Mouse (Mus musculus): ENCODE results near the gene Snap47. TPM values are rescaled to one million over a fixed set of nuclear protein-coding genes. Genes with fewer than 3 reads are reported as not detected.
A peak's percentile ranks its signal among the peaks of the same experiment; 100 is the strongest.
"Not testable (repeated sequence)": the region's sequence is repeated elsewhere in the genome, so short reads cannot be mapped to it uniquely, and the experiment has no call there.

Gene Snap47
- polyA plus RNA-seq, 1 experiment from 2014 or later, result 137 TPM

DNA sequence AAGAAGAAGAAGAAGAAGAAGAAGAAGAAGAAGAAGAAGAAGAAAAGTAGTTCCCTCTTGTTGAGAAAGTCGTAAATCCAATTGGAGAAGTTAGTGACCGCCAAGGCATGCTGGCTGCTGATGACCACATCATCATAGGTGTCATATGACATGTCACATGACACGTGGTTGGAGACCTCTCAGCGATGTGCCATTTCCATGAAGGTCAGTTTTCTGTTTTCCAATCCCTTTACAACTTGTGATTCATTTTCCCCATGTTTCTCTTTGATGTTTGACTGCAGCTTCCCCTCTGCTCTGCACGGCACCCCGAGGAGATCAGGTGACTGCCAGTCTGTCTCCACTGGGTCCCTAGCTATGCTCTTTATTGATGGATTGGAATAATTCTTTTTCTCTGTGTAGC lies 58.7 kb downstream of the Snap47 start:
- Histone ChIP-seq H3K9ac (no peak overlapping the region), H3K9me3 (no peaks in the 10 kb centered on the region), H3K36me3 (no peaks in the 10 kb centered on the region), H3K4me2 (no peak overlapping the region), H3K27ac (peak overlapping the region; percentile 34), H3K4me1 (peaks cover 50% of the 10 kb centered on the region), H3K27me3 (no peaks in the 10 kb centered on the region), H3K4me3 (no peak overlapping the region)
- no peak for ATAC-seq (ENCODE audit: insufficient number of reproducible peaks, insufficient read depth, low FRiP score, low TSS enrichment, low read depth)
- WGBS, result 63% methylated on average over 6 of the region's 6 CpGs

DNA sequence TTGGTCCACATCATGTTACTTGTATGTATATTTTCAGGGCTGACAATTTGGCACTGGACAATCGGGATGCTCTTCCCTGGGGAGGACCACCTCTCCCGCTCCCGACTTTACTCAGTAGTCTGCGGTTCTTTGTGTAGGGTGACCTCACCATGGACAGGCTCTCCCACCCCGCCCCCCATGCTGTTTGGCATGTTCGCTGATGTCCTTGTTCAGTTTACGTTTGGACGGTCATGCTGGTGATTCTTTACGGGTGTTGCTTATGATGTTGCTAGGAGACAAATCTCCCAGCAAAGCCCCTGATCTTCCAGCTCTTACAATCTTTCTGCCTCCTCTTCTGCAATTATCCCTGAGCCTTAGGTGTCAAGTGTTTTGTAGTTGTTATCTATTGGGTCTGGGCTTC lies 60.5 kb downstream of the Snap47 start:
- H3K27me3 ChIP-seq, result no peaks in the 10 kb centered on the region
- H3K9ac ChIP-seq, result no peak overlapping the region
- no peak for ATAC-seq (ENCODE audit: insufficient number of reproducible peaks, insufficient read depth, low FRiP score, low TSS enrichment, low read depth)
- 76% methylated on average over 9 of the region's 9 CpGs for WGBS
- H3K36me3 ChIP-seq, result no peaks in the 10 kb centered on the region
- no peak overlapping the region for H3K27ac ChIP-seq
- H3K9me3 ChIP-seq, result no peaks in the 10 kb centered on the region
- H3K4me1 ChIP-seq, result peaks cover 51% of the 10 kb centered on the region
- H3K4me3 ChIP-seq, result no peak overlapping the region
- H3K4me2 ChIP-seq, result no peak overlapping the region

- Histone ChIP-seq H3K9me3 (no peaks in the 10 kb centered on the region), H3K4me3 (no peak overlapping the region), H3K27ac (no peak overlapping the region), H3K4me1 (peaks cover 56% of the 10 kb centered on the region), H3K27me3 (no peaks in the 10 kb centered on the region), H3K36me3 (no peaks in the 10 kb centered on the region), H3K4me2 (no peak overlapping the region), H3K9ac (no peak overlapping the region)
- WGBS, result 70% methylated on average over 4 of the region's 4 CpGs
- no peak for ATAC-seq (ENCODE audit: insufficient number of reproducible peaks, insufficient read depth, low FRiP score, low TSS enrichment, low read depth)
These were observed 61.4 kb downstream of the Snap47 start for GRCm38 (mm10) chr11:59389617-59390016.

DNA sequence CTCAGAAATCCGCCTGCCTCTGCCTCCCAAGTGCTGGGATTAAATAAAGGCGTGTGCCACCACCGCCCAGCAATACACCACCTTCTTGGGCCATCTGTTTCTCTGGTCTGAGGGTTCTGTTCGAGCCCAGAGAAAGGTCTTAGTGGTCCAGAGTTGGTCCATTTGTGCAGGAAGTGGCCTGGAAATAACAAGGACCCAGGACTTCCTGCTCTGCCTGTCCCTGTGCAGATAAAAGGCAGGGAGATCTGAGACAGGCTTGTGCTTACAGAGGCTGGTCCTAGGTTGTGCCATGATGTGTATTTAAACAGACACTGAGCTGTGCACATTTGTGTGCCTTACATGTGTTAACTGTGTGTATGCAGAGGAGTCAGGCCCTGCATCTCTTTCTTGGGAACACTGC lies 62.2 kb downstream of the Snap47 start:
- Histone ChIP-seq H3K27ac (no peak overlapping the region), H3K27me3 (no peaks in the 10 kb centered on the region), H3K9me3 (no peaks in the 10 kb centered on the region), H3K36me3 (no peaks in the 10 kb centered on the region), H3K9ac (no peak overlapping the region), H3K4me3 (no peak overlapping the region), H3K4me2 (no peak overlapping the region), H3K4me1 (peaks cover 56% of the 10 kb centered on the region)
- no peak for ATAC-seq (ENCODE audit: insufficient number of reproducible peaks, insufficient read depth, low FRiP score, low TSS enrichment, low read depth)
- WGBS, result 75% methylated on average over 4 of the region's 4 CpGs

DNA sequence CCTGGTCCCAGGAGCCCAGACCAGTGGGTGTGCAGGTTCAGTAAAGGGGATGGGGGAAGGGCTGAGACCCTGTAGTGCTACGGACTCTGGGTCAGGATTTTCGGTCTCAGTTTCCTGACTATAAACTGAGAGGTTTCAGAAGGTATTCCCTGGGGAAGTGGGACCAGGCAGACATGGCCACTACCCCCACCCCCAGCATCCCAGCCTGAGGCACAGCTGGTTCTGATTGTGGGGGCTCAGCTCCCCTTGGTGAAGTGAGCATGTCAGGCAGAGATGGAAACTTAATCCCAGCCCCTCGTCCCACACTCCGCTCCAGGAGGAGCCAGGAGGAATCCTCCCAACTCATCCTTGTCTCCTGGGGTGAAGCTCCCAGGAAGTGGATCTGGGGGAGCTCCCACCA lies 63.5 kb downstream of the Snap47 start:
- H3K27me3 ChIP-seq, result no peaks in the 10 kb centered on the region
- ATAC-seq (ENCODE audit: insufficient number of reproducible peaks, insufficient read depth, low FRiP score, low TSS enrichment, low read depth), result no peak
- H3K9ac ChIP-seq, result no peak overlapping the region
- H3K4me2 ChIP-seq, result no peak overlapping the region
- H3K36me3 ChIP-seq, result no peaks in the 10 kb centered on the region
- H3K9me3 ChIP-seq, result no peaks in the 10 kb centered on the region
- peaks cover 48% of the 10 kb centered on the region for H3K4me1 ChIP-seq
- WGBS, result 13% methylated on average over 4 of the region's 4 CpGs
- H3K27ac ChIP-seq, result 0 out of 2 replicates have a peak overlapping the region, but pooled peaks have one; percentile 44
- H3K4me3 ChIP-seq, result no peak overlapping the region

- no peaks in the 10 kb centered on the region for H3K36me3 ChIP-seq
- H3K4me2 ChIP-seq, result no peak overlapping the region; the same call in 1 of the 2 replicates
- no peak overlapping the region for H3K4me3 ChIP-seq
- ATAC-seq (ENCODE audit: insufficient number of reproducible peaks, insufficient read depth, low FRiP score, low TSS enrichment, low read depth), result no peak
- H3K9me3 ChIP-seq, result no peaks in the 10 kb centered on the region
- WGBS, result 7% methylated on average over 8 of the region's 8 CpGs
- peak overlapping the region; percentile 44; the same call in 1 of the 2 replicates for H3K27ac ChIP-seq
- H3K9ac ChIP-seq, result 0 out of 2 replicates have a peak overlapping the region, but pooled peaks have one; percentile 36
- H3K4me1 ChIP-seq, result peaks cover 37% of the 10 kb centered on the region
- no peaks in the 10 kb centered on the region for H3K27me3 ChIP-seq
These were observed 65.9 kb downstream of the Snap47 start for GRCm38 (mm10) chr11:59385123-59385522.

- Histone ChIP-seq H3K27ac (peak overlapping the region; percentile 44), H3K4me3 (no peak overlapping the region)
- 11% methylated on average over 7 of the region's 7 CpGs for WGBS
These were observed 66.5 kb downstream of the Snap47 start for GRCm38 (mm10) chr11:59384441-59384959.

GRCm38 (mm10) chr11:59379547-59379946 lies 71.4 kb downstream of the Snap47 start:
- no peaks in the 10 kb centered on the region for H3K36me3 ChIP-seq
- no peak overlapping the region for H3K27ac ChIP-seq
- H3K4me3 ChIP-seq, result no peak overlapping the region
- peaks cover 18% of the 10 kb centered on the region for H3K4me1 ChIP-seq
- H3K9me3 ChIP-seq, result no peaks in the 10 kb centered on the region
- no peak overlapping the region for H3K4me2 ChIP-seq
- H3K27me3 ChIP-seq, result no peaks in the 10 kb centered on the region
- H3K9ac ChIP-seq, result no peak overlapping the region
- ATAC-seq (ENCODE audit: insufficient number of reproducible peaks, insufficient read depth, low FRiP score, low TSS enrichment, low read depth), result no peak

More at GRCm38 (mm10) chr11:59384441-59384959, 66.5 kb downstream of the Snap47 start:
- H3K9ac ChIP-seq, result 0 out of 2 replicates have a peak overlapping the region, but pooled peaks have one; percentile 36
- no peaks in the 10 kb centered on the region for H3K36me3 ChIP-seq
- H3K9me3 ChIP-seq, result no peaks in the 10 kb centered on the region
- no peaks in the 10 kb centered on the region for H3K27me3 ChIP-seq
- peaks cover 37% of the 10 kb centered on the region for H3K4me1 ChIP-seq
- no peak overlapping the region for H3K4me2 ChIP-seq
- ATAC-seq (ENCODE audit: insufficient number of reproducible peaks, insufficient read depth, low FRiP score, low TSS enrichment, low read depth), result no peak

DNA sequence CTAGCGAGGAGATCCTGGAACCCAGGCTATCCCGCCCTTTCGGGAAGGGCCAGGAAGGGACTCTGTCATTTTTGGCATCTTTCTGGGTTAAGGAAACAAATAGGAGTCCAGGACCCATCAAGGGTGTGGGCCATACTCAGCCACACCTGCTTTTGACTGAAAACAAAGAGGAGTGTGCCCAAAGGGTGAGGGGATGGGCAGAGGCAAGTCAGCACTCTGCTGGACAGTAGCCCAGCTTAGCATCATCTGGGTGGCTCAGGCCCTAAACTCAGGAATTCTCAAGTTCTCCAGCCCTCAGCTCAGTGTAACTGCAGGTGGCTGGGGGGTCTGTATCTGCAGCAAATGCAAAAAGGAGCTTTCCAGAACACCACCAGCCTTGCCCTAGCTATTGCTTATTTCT lies 73.0 kb downstream of the Snap47 start:
- no peak overlapping the region for H3K4me3 ChIP-seq
- no peak overlapping the region for H3K27ac ChIP-seq
- peaks cover 11% of the 10 kb centered on the region for H3K4me1 ChIP-seq
- 86% methylated on average over 3 of the region's 3 CpGs for WGBS
- no peaks in the 10 kb centered on the region for H3K9me3 ChIP-seq
- no peak overlapping the region for H3K9ac ChIP-seq
- ATAC-seq (ENCODE audit: insufficient number of reproducible peaks, insufficient read depth, low FRiP score, low TSS enrichment, low read depth), result no peak
- H3K4me2 ChIP-seq, result no peak overlapping the region
- H3K27me3 ChIP-seq, result no peaks in the 10 kb centered on the region
- H3K36me3 ChIP-seq, result no peaks in the 10 kb centered on the region

GRCm38 (mm10) chr11:59375475-59375874 lies 75.5 kb downstream of the Snap47 start, which contains the start of gene Prss38:
Gene Prss38, minus strand, starts transcription at chr11:59375657.
- H3K27ac ChIP-seq, result no peak within 1 kb of the TSS
- no peak within 1 kb of the TSS for H3K4me3 ChIP-seq
- peaks cover 25% of the 10 kb centered on the region for H3K4me1 ChIP-seq
- no peaks in the 10 kb centered on the region for H3K9me3 ChIP-seq
- H3K9ac ChIP-seq, result no peak within 1 kb of the TSS
- no peaks in the 10 kb centered on the region for H3K36me3 ChIP-seq
- no peak within 1 kb of the TSS for H3K4me2 ChIP-seq
- 83% methylated on average over 16 of the region's 16 CpGs for WGBS
- ATAC-seq (ENCODE audit: insufficient number of reproducible peaks, insufficient read depth, low FRiP score, low TSS enrichment, low read depth), result no peak
- no peaks in the 10 kb centered on the region for H3K27me3 ChIP-seq

DNA sequence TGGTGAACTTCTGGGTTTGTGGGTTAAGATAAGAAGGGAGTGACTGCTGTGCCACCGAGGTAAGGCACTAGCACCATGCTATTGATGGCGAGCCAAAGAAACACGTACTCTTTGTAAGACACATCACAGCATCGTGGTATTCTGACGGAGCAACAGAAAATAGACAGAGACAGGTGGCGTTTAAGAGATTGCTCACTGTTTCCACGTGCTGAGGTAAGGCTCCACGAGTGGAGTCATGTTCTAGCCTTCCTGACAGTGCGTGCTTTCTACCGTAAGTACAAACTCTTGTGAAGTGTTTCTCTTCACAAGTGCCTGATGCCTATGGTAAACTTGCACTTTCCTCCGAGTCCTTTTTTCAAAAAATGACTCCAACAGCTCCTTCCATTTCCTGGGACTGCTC lies 81.1 kb downstream of the Snap47 start:
- Histone ChIP-seq H3K27me3 (no peaks in the 10 kb centered on the region), H3K9me3 (no peaks in the 10 kb centered on the region), H3K9ac (no peak overlapping the region), H3K4me3 (no peak overlapping the region), H3K4me2 (no peak overlapping the region), H3K27ac (no peak overlapping the region), H3K36me3 (no peaks in the 10 kb centered on the region), H3K4me1 (peaks cover 37% of the 10 kb centered on the region)
- 73% methylated on average over 11 of the region's 11 CpGs for WGBS
- no peak for ATAC-seq (ENCODE audit: insufficient number of reproducible peaks, insufficient read depth, low FRiP score, low TSS enrichment, low read depth)

GRCm38 (mm10) chr11:59367955-59368354 lies 83.0 kb downstream of the Snap47 start:
- H3K9ac ChIP-seq; H3K9me3 ChIP-seq; H3K27ac ChIP-seq; H3K4me2 ChIP-seq; ATAC-seq (ENCODE audit: insufficient number of reproducible peaks, insufficient read depth, low FRiP score, low TSS enrichment, low read depth); H3K4me3 ChIP-seq; H3K27me3 ChIP-seq; H3K36me3 ChIP-seq: not testable (repeated sequence)
- 85% methylated on average over 4 of the region's 4 CpGs for WGBS
- peaks cover 48% of the 10 kb centered on the region for H3K4me1 ChIP-seq

Data from embryonic facial prominence, embryonic 13.5 days (tissue).